Mouse (Mus musculus) NIH3T3 (cell line): ENCODE data around the gene 1810037I17Rik.
A peak's percentile ranks its signal among the peaks of the same experiment; 100 is the strongest.

Source experiments
- DNase-seq: peaks from one replicate; pipeline ENCODE4 v3.0.0-alpha.2; 2012; ENCODE audit warnings: low read depth

1810037I17Rik gene

GRCm38 (mm10) chr3:122924009-122924914 is at the start of gene 1810037I17Rik:
Gene 1810037I17Rik (plus strand): TSS chr3:122924203.
- peak; percentile 98 for DNase-seq

GRCm38 (mm10) chr3:122876870-122877269 is 47.1 kb upstream of the 1810037I17Rik start:
- DNase-seq: no peak

GRCm38 (mm10) chr3:122877543-122877942 is 46.5 kb upstream of the 1810037I17Rik start:
- DNase-seq: no peak

- DNase-seq: no peak
These were observed 45.2 kb upstream of the 1810037I17Rik start for GRCm38 (mm10) chr3:122878705-122879315.

GRCm38 (mm10) chr3:122887505-122888301 is 36.3 kb upstream of the 1810037I17Rik start:
- no peak for DNase-seq

GRCm38 (mm10) chr3:122888371-122888819 is 35.6 kb upstream of the 1810037I17Rik start:
- peak; percentile 73 for DNase-seq

- DNase-seq: no peak
These were observed 29.2 kb upstream of the 1810037I17Rik start, which contains the start of gene Fabp2 for GRCm38 (mm10) chr3:122894772-122895171. Gene Fabp2 (plus strand): TSS chr3:122895072.

GRCm38 (mm10) chr3:122895189-122895731 is 28.7 kb upstream of the 1810037I17Rik start:
- DNase-seq: no peak

- peak; percentile 24 for DNase-seq
These were observed 25.7 kb upstream of the 1810037I17Rik start for GRCm38 (mm10) chr3:122898254-122898653.

GRCm38 (mm10) chr3:122903746-122904433 is 20.1 kb upstream of the 1810037I17Rik start:
- DNase-seq: peak; percentile 85

GRCm38 (mm10) chr3:122907841-122908240 is 16.2 kb upstream of the 1810037I17Rik start:
- DNase-seq: no peak

GRCm38 (mm10) chr3:122915493-122915892 is 8.5 kb upstream of the 1810037I17Rik start:
- DNase-seq: no peak

GRCm38 (mm10) chr3:122916191-122916680 is 7.8 kb upstream of the 1810037I17Rik start:
- DNase-seq: no peak

- DNase-seq: no peak
These were observed 5.3 kb upstream of the 1810037I17Rik start for GRCm38 (mm10) chr3:122918672-122919071.

GRCm38 (mm10) chr3:122919260-122919659 is 4.7 kb upstream of the 1810037I17Rik start, which contains the start of gene Gm10959:
Gene Gm10959 (minus strand): TSS chr3:122919360.
- no peak for DNase-seq

GRCm38 (mm10) chr3:122920572-122921435 is 3.2 kb upstream of the 1810037I17Rik start:
- DNase-seq: peak; percentile 54

GRCm38 (mm10) chr3:122921676-122922527 is 2.1 kb upstream of the 1810037I17Rik start:
- DNase-seq: no peak

- DNase-seq: no peak
These were observed 856 bp upstream of the 1810037I17Rik start for GRCm38 (mm10) chr3:122923147-122923546.

- DNase-seq: no peak
These were observed 5.7 kb downstream of the 1810037I17Rik start for GRCm38 (mm10) chr3:122929723-122930122.
